Mouse (Mus musculus): ENCODE measurements around the gene Crtac1. TPM values are rescaled to one million over a fixed set of nuclear protein-coding genes. Genes with fewer than 3 reads are reported as not detected.

The Crtac1 gene
- 0.69 and 1.5 TPM in 2 replicates for polyA plus RNA-seq (2015; fragmentation: Nextera tagmentation; extraction: Ambion mirVana)

GRCm38 (mm10) chr19:42431485-42432190, at the start of gene Crtac1:
Crtac1 (minus strand) TSS chr19:42431783.
- WGBS, result 1% methylated on average over 68 of the region's 88 CpGs
- Histone ChIP-seq H3K27me3 (peaks cover 88% of the 10 kb centered on the region), H3K36me3 (no peaks in the 10 kb centered on the region), H3K27ac (no peak within 1 kb of the TSS), H3K4me1 (replicated peaks) (peaks cover 17% of the 10 kb centered on the region), H3K9ac (no peak within 1 kb of the TSS), H3K4me2 (peak within 1 kb of the TSS; percentile 91), H3K4me3 (peak within 1 kb of the TSS; percentile 58), H3K9me3 (replicated peaks) (no peaks in the 10 kb centered on the region)
- ATAC-seq (replicated peaks; ENCODE audit: insufficient number of reproducible peaks, insufficient read depth, low FRiP score, low read depth), result peak; percentile 76

- ATAC-seq (replicated peaks; ENCODE audit: insufficient number of reproducible peaks, insufficient read depth, low FRiP score, low read depth), result no peak
- no peaks in the 10 kb centered on the region for H3K9me3 ChIP-seq (replicated peaks)
- H3K36me3 ChIP-seq, result no peaks in the 10 kb centered on the region
- H3K4me1 ChIP-seq (replicated peaks), result no peaks in the 10 kb centered on the region
- H3K27me3 ChIP-seq, result peaks cover 28% of the 10 kb centered on the region
- H3K4me3 ChIP-seq, result no peak overlapping the region
- no peak overlapping the region for H3K27ac ChIP-seq
- H3K9ac ChIP-seq, result no peak overlapping the region
- 57% methylated on average over 12 of the region's 12 CpGs for WGBS
- no peak overlapping the region for H3K4me2 ChIP-seq
Observed at GRCm38 (mm10) chr19:42478303-42478702, 46.7 kb upstream of the Crtac1 start.

GRCm38 (mm10) chr19:42477769-42478168, 46.2 kb upstream of the Crtac1 start:
- H3K4me1 ChIP-seq (replicated peaks), result no peaks in the 10 kb centered on the region
- no peak overlapping the region for H3K4me3 ChIP-seq
- no peaks in the 10 kb centered on the region for H3K36me3 ChIP-seq
- H3K9ac ChIP-seq, result no peak overlapping the region
- H3K4me2 ChIP-seq, result no peak overlapping the region
- H3K27me3 ChIP-seq, result peaks cover 28% of the 10 kb centered on the region
- no peaks in the 10 kb centered on the region for H3K9me3 ChIP-seq (replicated peaks)
- ATAC-seq (replicated peaks; ENCODE audit: insufficient number of reproducible peaks, insufficient read depth, low FRiP score, low read depth), result no peak
- H3K27ac ChIP-seq, result no peak overlapping the region
- WGBS, result 53% methylated on average over 5 of the region's 5 CpGs

GRCm38 (mm10) chr19:42472831-42473230, 41.2 kb upstream of the Crtac1 start:
- 28% methylated on average over 11 of the region's 11 CpGs for WGBS
- peaks cover 15% of the 10 kb centered on the region; the same call in 1 of the 2 replicates for H3K27me3 ChIP-seq

GRCm38 (mm10) chr19:42471571-42471970, 40.0 kb upstream of the Crtac1 start:
- WGBS, result 85% methylated on average over 4 of the region's 4 CpGs

More at GRCm38 (mm10) chr19:42472831-42473230, 41.2 kb upstream of the Crtac1 start:
- Histone ChIP-seq H3K9ac (no peak overlapping the region), H3K27ac (no peak overlapping the region), H3K4me3 (no peak overlapping the region), H3K4me2 (no peak overlapping the region), H3K9me3 (replicated peaks) (no peaks in the 10 kb centered on the region), H3K36me3 (no peaks in the 10 kb centered on the region), H3K4me1 (replicated peaks) (no peaks in the 10 kb centered on the region)
- ATAC-seq (replicated peaks; ENCODE audit: insufficient number of reproducible peaks, insufficient read depth, low FRiP score, low read depth), result no peak

DNA sequence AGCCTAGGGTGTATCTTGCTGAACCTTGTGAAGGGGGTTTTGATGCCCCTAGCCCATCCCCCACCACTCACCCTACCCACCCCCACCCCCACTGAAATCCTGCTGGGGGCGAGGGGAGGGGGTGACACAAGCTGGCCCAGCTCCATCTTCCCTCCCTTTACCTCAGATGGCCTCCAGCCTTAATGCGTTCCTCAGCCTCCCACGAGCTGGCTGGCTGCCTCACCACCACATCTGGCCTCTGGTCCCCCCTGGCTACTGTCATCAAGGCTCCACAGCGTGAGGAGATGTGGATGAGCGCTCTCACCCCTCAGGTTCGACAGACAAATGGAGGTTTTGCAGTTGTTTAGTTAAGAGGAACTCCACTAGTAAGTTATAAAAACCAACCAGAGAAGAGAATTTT, 30.3 kb upstream of the Crtac1 start:
- H3K4me3 ChIP-seq, result no peak overlapping the region
- no peak for ATAC-seq (replicated peaks; ENCODE audit: insufficient number of reproducible peaks, insufficient read depth, low FRiP score, low read depth)
- 27% methylated on average over 6 of the region's 6 CpGs for WGBS

More at GRCm38 (mm10) chr19:42471571-42471970, 40.0 kb upstream of the Crtac1 start:
- Histone ChIP-seq H3K36me3 (no peaks in the 10 kb centered on the region), H3K4me3 (no peak overlapping the region), H3K4me1 (replicated peaks) (no peaks in the 10 kb centered on the region), H3K4me2 (no peak overlapping the region), H3K9ac (no peak overlapping the region), H3K27me3 (peaks cover 8% of the 10 kb centered on the region; the same call in 1 of the 2 replicates), H3K9me3 (replicated peaks) (no peaks in the 10 kb centered on the region), H3K27ac (no peak overlapping the region)
- ATAC-seq (replicated peaks; ENCODE audit: insufficient number of reproducible peaks, insufficient read depth, low FRiP score, low read depth), result no peak

GRCm38 (mm10) chr19:42461353-42461752, 29.8 kb upstream of the Crtac1 start:
- Histone ChIP-seq H3K27me3 (peaks cover 49% of the 10 kb centered on the region), H3K9me3 (replicated peaks) (no peaks in the 10 kb centered on the region), H3K4me1 (replicated peaks) (no peaks in the 10 kb centered on the region), H3K27ac (no peak overlapping the region), H3K4me3 (no peak overlapping the region), H3K36me3 (no peaks in the 10 kb centered on the region), H3K9ac (no peak overlapping the region), H3K4me2 (no peak overlapping the region)
- 16% methylated on average over 9 of the region's 9 CpGs for WGBS
- no peak for ATAC-seq (replicated peaks; ENCODE audit: insufficient number of reproducible peaks, insufficient read depth, low FRiP score, low read depth)

More for the DNA sequence above, 30.3 kb upstream of the Crtac1 start:
- no peak overlapping the region for H3K4me2 ChIP-seq
- no peak overlapping the region for H3K9ac ChIP-seq
- H3K27ac ChIP-seq, result no peak overlapping the region
- H3K27me3 ChIP-seq, result peaks cover 45% of the 10 kb centered on the region
- no peaks in the 10 kb centered on the region for H3K36me3 ChIP-seq
- no peaks in the 10 kb centered on the region for H3K4me1 ChIP-seq (replicated peaks)
- no peaks in the 10 kb centered on the region for H3K9me3 ChIP-seq (replicated peaks)

DNA sequence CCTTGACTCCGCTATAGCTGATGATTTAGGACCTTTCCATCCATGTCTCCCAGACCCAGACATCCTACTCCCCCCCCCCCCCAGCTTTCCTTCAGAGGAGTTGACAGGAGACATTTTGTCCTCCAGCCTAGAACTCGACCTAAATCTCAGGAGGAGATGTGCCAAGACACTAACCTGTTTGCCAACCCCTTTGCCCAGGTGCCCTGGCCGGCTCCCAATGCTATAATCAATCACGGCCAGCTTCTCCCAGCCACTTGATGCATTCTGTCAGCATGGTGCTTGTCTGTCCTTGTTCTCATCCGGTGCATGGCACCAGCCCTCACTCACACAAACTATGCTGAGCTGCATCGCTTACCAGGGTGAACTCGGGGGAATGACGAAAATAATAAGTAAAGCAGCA, 27.9 kb upstream of the Crtac1 start:
- Histone ChIP-seq H3K9ac (no peak overlapping the region), H3K9me3 (replicated peaks) (no peaks in the 10 kb centered on the region), H3K27me3 (peaks cover 52% of the 10 kb centered on the region), H3K4me1 (replicated peaks) (no peaks in the 10 kb centered on the region), H3K36me3 (no peaks in the 10 kb centered on the region), H3K4me2 (no peak overlapping the region), H3K4me3 (no peak overlapping the region), H3K27ac (no peak overlapping the region)
- 82% methylated on average over 8 of the region's 8 CpGs for WGBS
- no peak for ATAC-seq (replicated peaks; ENCODE audit: insufficient number of reproducible peaks, insufficient read depth, low FRiP score, low read depth)

GRCm38 (mm10) chr19:42454481-42455236, 23.1 kb upstream of the Crtac1 start:
- H3K27me3 ChIP-seq, result peaks cover 28% of the 10 kb centered on the region

DNA sequence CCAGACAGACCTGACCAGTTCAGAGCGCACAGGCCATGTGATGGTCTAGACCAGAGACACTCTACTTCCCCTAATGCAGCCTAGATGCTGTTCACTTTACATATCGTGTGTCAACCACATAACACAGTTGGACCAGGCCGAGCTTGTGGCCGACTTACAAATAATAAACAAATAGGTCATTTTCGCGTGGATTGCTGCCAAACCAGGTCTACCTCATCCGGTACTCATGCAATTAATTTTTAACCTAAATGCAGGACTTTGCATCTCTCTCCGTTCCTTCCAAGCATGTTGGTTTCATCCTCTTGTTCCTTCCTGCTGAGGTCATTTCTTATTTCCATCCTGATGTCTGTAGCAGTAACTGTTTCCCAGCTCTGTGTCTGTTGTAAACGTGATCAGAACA, 22.4 kb upstream of the Crtac1 start:
- no peak overlapping the region for H3K9ac ChIP-seq
- WGBS, result 75% methylated on average over 9 of the region's 9 CpGs
- no peaks in the 10 kb centered on the region for H3K9me3 ChIP-seq (replicated peaks)
- H3K4me3 ChIP-seq, result no peak overlapping the region
- no peaks in the 10 kb centered on the region for H3K36me3 ChIP-seq
- H3K4me1 ChIP-seq (replicated peaks), result no peaks in the 10 kb centered on the region
- H3K27ac ChIP-seq, result no peak overlapping the region
- no peak for ATAC-seq (replicated peaks; ENCODE audit: insufficient number of reproducible peaks, insufficient read depth, low FRiP score, low read depth)
- H3K27me3 ChIP-seq, result peaks cover 30% of the 10 kb centered on the region
- no peak overlapping the region for H3K4me2 ChIP-seq

More at GRCm38 (mm10) chr19:42454481-42455236, 23.1 kb upstream of the Crtac1 start:
- no peaks in the 10 kb centered on the region for H3K9me3 ChIP-seq (replicated peaks)
- no peak overlapping the region for H3K4me2 ChIP-seq
- no peak overlapping the region for H3K4me3 ChIP-seq
- H3K9ac ChIP-seq, result no peak overlapping the region
- no peaks in the 10 kb centered on the region for H3K4me1 ChIP-seq (replicated peaks)
- WGBS, result 23% methylated on average over 6 of the region's 6 CpGs
- H3K27ac ChIP-seq, result no peak overlapping the region
- H3K36me3 ChIP-seq, result no peaks in the 10 kb centered on the region
- ATAC-seq (replicated peaks; ENCODE audit: insufficient number of reproducible peaks, insufficient read depth, low FRiP score, low read depth), result no peak; the same call in 1 of the 2 replicates

- no peaks in the 10 kb centered on the region for H3K36me3 ChIP-seq
- no peaks in the 10 kb centered on the region for H3K4me1 ChIP-seq (replicated peaks)
- peaks cover 21% of the 10 kb centered on the region for H3K27me3 ChIP-seq
- no peak overlapping the region for H3K4me3 ChIP-seq
- 78% methylated on average over 7 of the region's 7 CpGs for WGBS
- H3K4me2 ChIP-seq, result no peak overlapping the region
- H3K9me3 ChIP-seq (replicated peaks), result no peaks in the 10 kb centered on the region
- no peak overlapping the region for H3K9ac ChIP-seq
- no peak for ATAC-seq (replicated peaks; ENCODE audit: insufficient number of reproducible peaks, insufficient read depth, low FRiP score, low read depth)
- no peak overlapping the region for H3K27ac ChIP-seq
Observed at GRCm38 (mm10) chr19:42452539-42452938, 21.0 kb upstream of the Crtac1 start.

Data from heart, embryonic 15.5 days (tissue).